Mouse (Mus musculus): ENCODE measurements around the gene Zfp444. TPM values are rescaled to one million over a fixed set of nuclear protein-coding genes. Genes with fewer than 3 reads are reported as not detected.
A peak's percentile ranks its signal among the peaks of the same experiment; 100 is the strongest.

Gene Zfp444
- polyA plus RNA-seq, 1 experiment from 2014 or later: 88.2 TPM

GRCm38 (mm10) chr7:6146194-6146981 lies 25.6 kb upstream of the Zfp444 start:
- Histone ChIP-seq H3K4me2 (ENCODE audit: low read length) (no peak overlapping the region), H3K27ac (ENCODE audit: low read depth, low read length) (no peak overlapping the region), H3K27me3 (replicated peaks; ENCODE audit: control insufficient read depth, insufficient read depth, low read length) (no peaks in the 10 kb centered on the region), H3K4me3 (ENCODE audit: low read depth, low read length) (no peak overlapping the region), H3K9me3 (replicated peaks; ENCODE audit: control insufficient read depth, low read length) (no peaks in the 10 kb centered on the region), H3K9ac (ENCODE audit: low read length) (no peak overlapping the region), H3K4me1 (ENCODE audit: control insufficient read depth, insufficient read depth, low read length) (peaks cover 6% of the 10 kb centered on the region; the same call in 1 of the 2 replicates), H3K36me3 (ENCODE audit: control insufficient read depth, insufficient read depth, low read length) (0 out of 2 replicates have a peak, but pooled peaks cover 7% of the 10 kb centered on the region)
- 87% methylated on average over 7 of the region's 7 CpGs for WGBS
- ATAC-seq: no peak
- DNase-seq (ENCODE audit: low spot score): no peak

GRCm38 (mm10) chr7:6146982-6147325 lies 25.1 kb upstream of the Zfp444 start:
- no peak for DNase-seq (ENCODE audit: low spot score)
- WGBS: 71% methylated on average over 2 of the region's 2 CpGs
- ATAC-seq: no peak
- Histone ChIP-seq H3K27ac (ENCODE audit: low read depth, low read length) (no peak overlapping the region), H3K36me3 (ENCODE audit: control insufficient read depth, insufficient read depth, low read length) (0 out of 2 replicates have a peak, but pooled peaks cover 2% of the 10 kb centered on the region), H3K4me1 (ENCODE audit: control insufficient read depth, insufficient read depth, low read length) (peaks cover 6% of the 10 kb centered on the region; the same call in 1 of the 2 replicates), H3K4me3 (ENCODE audit: low read depth, low read length) (no peak overlapping the region), H3K9ac (ENCODE audit: low read length) (no peak overlapping the region), H3K4me2 (ENCODE audit: low read length) (no peak overlapping the region), H3K27me3 (replicated peaks; ENCODE audit: control insufficient read depth, insufficient read depth, low read length) (no peaks in the 10 kb centered on the region), H3K9me3 (replicated peaks; ENCODE audit: control insufficient read depth, low read length) (no peaks in the 10 kb centered on the region)

- Histone ChIP-seq H3K36me3 (ENCODE audit: control insufficient read depth, insufficient read depth, low read length) (no peaks in the 10 kb centered on the region), H3K4me3 (ENCODE audit: low read depth, low read length) (no peak overlapping the region), H3K9me3 (replicated peaks; ENCODE audit: control insufficient read depth, low read length) (no peaks in the 10 kb centered on the region), H3K27ac (ENCODE audit: low read depth, low read length) (no peak overlapping the region), H3K4me1 (ENCODE audit: control insufficient read depth, insufficient read depth, low read length) (peaks cover 6% of the 10 kb centered on the region; the same call in 1 of the 2 replicates), H3K4me2 (ENCODE audit: low read length) (no peak overlapping the region), H3K27me3 (replicated peaks; ENCODE audit: control insufficient read depth, insufficient read depth, low read length) (no peaks in the 10 kb centered on the region), H3K9ac (ENCODE audit: low read length) (no peak overlapping the region)
- 83% methylated on average over 5 of the region's 5 CpGs for WGBS
- ATAC-seq (no peak), DNase-seq (ENCODE audit: low spot score) (no peak)
These were observed 24.3 kb upstream of the Zfp444 start for GRCm38 (mm10) chr7:6147688-6148087.

- H3K27ac ChIP-seq (ENCODE audit: low read depth, low read length): no peak overlapping the region
- ATAC-seq: no peak
These were observed 20.8 kb upstream of the Zfp444 start for GRCm38 (mm10) chr7:6151266-6151665.

GRCm38 (mm10) chr7:6152036-6152435 lies 20.0 kb upstream of the Zfp444 start:
- DNase-seq (ENCODE audit: low spot score): no peak
- Histone ChIP-seq H3K4me2 (ENCODE audit: low read length) (no peak overlapping the region), H3K9me3 (replicated peaks; ENCODE audit: control insufficient read depth, low read length) (no peaks in the 10 kb centered on the region), H3K36me3 (ENCODE audit: control insufficient read depth, insufficient read depth, low read length) (no peaks in the 10 kb centered on the region), H3K4me1 (ENCODE audit: control insufficient read depth, insufficient read depth, low read length) (peaks cover 14% of the 10 kb centered on the region), H3K4me3 (ENCODE audit: low read depth, low read length) (no peak overlapping the region), H3K9ac (ENCODE audit: low read length) (no peak overlapping the region), H3K27me3 (replicated peaks; ENCODE audit: control insufficient read depth, insufficient read depth, low read length) (no peaks in the 10 kb centered on the region), H3K27ac (ENCODE audit: low read depth, low read length) (no peak overlapping the region)
- 86% methylated on average over 3 of the region's 3 CpGs for WGBS
- no peak for ATAC-seq

More at GRCm38 (mm10) chr7:6151266-6151665, 20.8 kb upstream of the Zfp444 start:
- Histone ChIP-seq H3K36me3 (ENCODE audit: control insufficient read depth, insufficient read depth, low read length) (no peaks in the 10 kb centered on the region), H3K4me1 (ENCODE audit: control insufficient read depth, insufficient read depth, low read length) (peaks cover 9% of the 10 kb centered on the region; the same call in 1 of the 2 replicates), H3K4me2 (ENCODE audit: low read length) (no peak overlapping the region), H3K4me3 (ENCODE audit: low read depth, low read length) (no peak overlapping the region), H3K27me3 (replicated peaks; ENCODE audit: control insufficient read depth, insufficient read depth, low read length) (no peaks in the 10 kb centered on the region), H3K9me3 (replicated peaks; ENCODE audit: control insufficient read depth, low read length) (no peaks in the 10 kb centered on the region), H3K9ac (ENCODE audit: low read length) (no peak overlapping the region)
- WGBS: 95% methylated on average over 1 of the region's 1 CpGs
- DNase-seq (ENCODE audit: low spot score): no peak

GRCm38 (mm10) chr7:6153131-6153530 lies 18.9 kb upstream of the Zfp444 start:
- no peaks in the 10 kb centered on the region for H3K36me3 ChIP-seq (ENCODE audit: control insufficient read depth, insufficient read depth, low read length)
- ATAC-seq (no peak), DNase-seq (ENCODE audit: low spot score) (no peak)
- H3K4me1 ChIP-seq (ENCODE audit: control insufficient read depth, insufficient read depth, low read length): peaks cover 14% of the 10 kb centered on the region
- no peak overlapping the region for H3K27ac ChIP-seq (ENCODE audit: low read depth, low read length)
- no peaks in the 10 kb centered on the region for H3K27me3 ChIP-seq (replicated peaks; ENCODE audit: control insufficient read depth, insufficient read depth, low read length)
- no peaks in the 10 kb centered on the region for H3K9me3 ChIP-seq (replicated peaks; ENCODE audit: control insufficient read depth, low read length)
- no peak overlapping the region for H3K9ac ChIP-seq (ENCODE audit: low read length)
- H3K4me3 ChIP-seq (ENCODE audit: low read depth, low read length): no peak overlapping the region
- no peak overlapping the region for H3K4me2 ChIP-seq (ENCODE audit: low read length)
- WGBS: 94% methylated on average over 3 of the region's 3 CpGs

GRCm38 (mm10) chr7:6154164-6154563 lies 17.9 kb upstream of the Zfp444 start:
- 86% methylated on average over 5 of the region's 5 CpGs for WGBS
- Histone ChIP-seq H3K9ac (ENCODE audit: low read length) (no peak overlapping the region), H3K27ac (ENCODE audit: low read depth, low read length) (no peak overlapping the region), H3K4me2 (ENCODE audit: low read length) (peak overlapping the region; percentile 71), H3K27me3 (replicated peaks; ENCODE audit: control insufficient read depth, insufficient read depth, low read length) (no peaks in the 10 kb centered on the region), H3K4me1 (ENCODE audit: control insufficient read depth, insufficient read depth, low read length) (peaks cover 13% of the 10 kb centered on the region), H3K9me3 (replicated peaks; ENCODE audit: control insufficient read depth, low read length) (no peaks in the 10 kb centered on the region), H3K36me3 (ENCODE audit: control insufficient read depth, insufficient read depth, low read length) (no peaks in the 10 kb centered on the region), H3K4me3 (ENCODE audit: low read depth, low read length) (peak overlapping the region; percentile 71)
- ATAC-seq (no peak), DNase-seq (ENCODE audit: low spot score) (no peak)

GRCm38 (mm10) chr7:6155031-6155872 lies 16.8 kb upstream of the Zfp444 start:
- Histone ChIP-seq H3K9ac (ENCODE audit: low read length) (peak overlapping the region; percentile 92), H3K27ac (ENCODE audit: low read depth, low read length) (peak overlapping the region; percentile 91), H3K9me3 (replicated peaks; ENCODE audit: control insufficient read depth, low read length) (no peaks in the 10 kb centered on the region), H3K27me3 (replicated peaks; ENCODE audit: control insufficient read depth, insufficient read depth, low read length) (no peaks in the 10 kb centered on the region), H3K4me1 (ENCODE audit: control insufficient read depth, insufficient read depth, low read length) (peaks cover 12% of the 10 kb centered on the region), H3K4me3 (ENCODE audit: low read depth, low read length) (peak overlapping the region; percentile 71), H3K36me3 (ENCODE audit: control insufficient read depth, insufficient read depth, low read length) (no peaks in the 10 kb centered on the region), H3K4me2 (ENCODE audit: low read length) (peak overlapping the region; percentile 71)
- WGBS: under 1% methylated on average over 72 of the region's 85 CpGs
- peak; percentile 93 for DNase-seq (ENCODE audit: low spot score)
- peak; percentile 80 for ATAC-seq

All from forebrain, embryonic 14.5 days (tissue).